Mouse (Mus musculus): ENCODE measurements around the gene 4933417A18Rik.
"Not testable (repeated sequence)": the region's sequence is repeated elsewhere in the genome, so short reads cannot be mapped to it uniquely, and the experiment has no call there.

The 4933417A18Rik gene

DNA sequence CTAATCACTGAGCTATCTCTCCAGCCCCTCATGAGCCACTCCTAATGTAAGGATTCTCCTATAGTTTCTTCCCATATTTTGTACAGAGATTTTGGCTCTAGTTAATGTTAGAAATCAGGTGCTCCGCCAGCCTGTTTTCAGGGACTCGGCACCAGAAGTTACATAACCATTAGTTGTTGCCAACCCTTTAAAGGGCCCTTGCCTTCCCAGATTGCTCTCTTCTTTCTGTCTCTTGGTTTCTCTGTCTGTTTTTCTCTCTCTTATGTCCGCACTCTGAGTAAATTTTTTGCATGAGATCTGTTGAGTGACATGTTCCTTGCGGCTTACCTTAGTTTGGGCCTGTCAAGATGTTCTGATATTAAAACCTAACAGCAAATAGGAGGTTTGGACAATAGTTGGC, 51.9 kb downstream of the 4933417A18Rik start:
- DNase-seq, result no peak

DNA sequence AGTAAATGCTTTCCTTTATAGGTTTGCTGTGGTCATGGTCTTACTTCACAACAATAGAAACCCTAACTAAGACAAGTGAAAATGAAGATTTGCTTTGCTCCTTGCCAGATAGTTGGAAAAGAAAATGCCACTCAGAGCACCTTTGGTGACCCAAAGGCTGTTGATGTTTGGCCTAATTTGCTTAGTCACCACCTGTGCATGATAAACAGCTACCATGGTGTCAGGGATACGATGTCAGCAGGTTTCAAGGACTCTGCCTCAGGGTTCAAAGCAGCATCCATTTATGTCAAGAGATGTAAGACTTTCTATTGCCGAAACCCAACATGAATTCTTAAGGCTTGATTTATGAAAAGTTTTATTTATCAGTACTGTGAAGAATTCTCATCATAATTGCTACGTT, 53.2 kb downstream of the 4933417A18Rik start:
- no peak for DNase-seq

DNA sequence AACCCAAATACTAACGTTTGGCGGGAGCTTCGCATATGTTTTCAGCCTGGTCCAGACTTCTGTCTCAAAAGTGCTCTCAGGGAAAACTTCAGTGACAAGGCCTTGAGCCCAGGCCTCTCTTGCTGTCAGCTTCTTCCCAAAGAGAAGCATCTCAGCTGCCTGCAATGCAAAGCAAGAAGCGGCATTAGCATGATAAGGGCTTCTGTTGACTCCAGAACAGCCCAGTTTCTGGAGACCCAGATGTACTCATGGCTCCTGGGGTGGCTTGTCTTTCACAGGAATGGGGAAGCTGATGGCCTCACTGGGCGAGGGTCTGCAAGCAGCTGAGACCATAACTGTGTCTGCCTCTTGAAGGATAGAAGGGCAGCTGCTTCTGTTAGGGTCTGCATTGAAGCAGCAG, 54.4 kb downstream of the 4933417A18Rik start:
- not testable (repeated sequence) for DNase-seq

DNA sequence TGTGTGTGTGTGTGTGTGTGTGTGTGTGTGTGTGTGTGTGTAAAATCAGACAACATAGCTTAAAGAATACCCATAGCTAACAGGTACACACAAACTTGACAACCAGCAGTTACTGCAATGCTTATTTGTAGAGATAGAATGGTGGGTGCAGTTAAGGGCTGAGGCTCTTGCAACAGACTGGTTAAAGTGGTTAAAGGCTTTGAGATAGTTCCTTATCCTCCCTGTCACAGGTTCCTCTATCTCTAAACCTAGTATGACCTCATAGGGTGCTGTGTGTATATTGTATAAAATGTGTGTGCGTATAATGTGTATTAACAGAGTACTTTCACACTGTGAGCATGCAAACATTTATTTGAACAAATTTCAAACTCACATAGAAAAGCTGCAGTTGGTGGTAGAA, 59.3 kb downstream of the 4933417A18Rik start:
- not testable (repeated sequence) for DNase-seq

DNA sequence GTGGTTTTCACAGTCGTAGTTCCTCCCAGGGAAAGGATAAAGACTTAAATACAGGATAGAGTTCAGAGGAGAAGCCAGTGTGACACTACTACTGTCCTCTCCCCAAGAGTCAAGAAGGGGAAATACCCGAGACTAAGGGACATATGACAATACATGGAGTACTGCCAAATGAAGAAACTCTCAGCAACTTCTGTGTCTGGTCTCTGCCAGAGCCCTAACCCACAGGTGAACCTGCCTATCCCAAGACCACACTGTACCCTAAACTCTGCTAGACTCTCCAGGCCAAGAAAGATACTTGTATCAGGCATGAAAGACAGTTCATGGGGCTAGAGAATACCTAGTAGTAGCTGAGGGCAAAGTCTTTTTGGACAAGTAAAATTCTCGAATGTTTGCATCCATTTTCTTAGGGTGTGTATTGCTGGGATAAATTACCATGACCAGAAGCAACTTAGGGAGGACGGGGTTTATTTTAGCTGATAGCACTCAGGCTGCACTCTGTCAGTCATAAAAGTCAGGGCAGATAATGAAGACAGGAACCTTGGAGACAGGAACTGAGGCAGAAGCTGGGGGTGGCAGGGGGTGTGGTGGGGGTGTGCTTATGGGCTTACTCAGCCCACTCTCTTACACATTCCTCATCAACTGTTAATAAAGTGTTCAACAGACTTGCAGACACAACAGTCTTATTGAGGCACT, 67.5 kb downstream of the 4933417A18Rik start:
- no peak for DNase-seq

DNA sequence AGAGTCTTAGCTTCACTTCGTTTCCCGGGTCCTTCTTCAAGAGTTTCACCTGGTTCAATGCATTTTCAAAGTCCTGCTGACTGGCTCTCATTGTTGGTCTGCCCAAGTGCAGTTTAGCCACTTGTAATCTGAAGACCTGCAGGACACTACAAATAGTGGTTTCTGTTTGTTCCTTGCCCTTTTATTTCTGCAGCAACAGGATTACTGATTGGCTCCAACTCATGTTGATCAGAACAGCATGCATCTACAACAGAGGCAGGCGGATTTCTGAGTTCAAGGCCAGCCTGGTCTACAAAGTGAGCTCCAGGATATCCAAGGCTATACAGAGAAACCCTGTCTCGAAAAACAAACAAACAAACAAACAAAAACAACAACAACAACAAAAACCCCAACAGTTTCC, 68.9 kb downstream of the 4933417A18Rik start:
- DNase-seq, result no peak

DNA sequence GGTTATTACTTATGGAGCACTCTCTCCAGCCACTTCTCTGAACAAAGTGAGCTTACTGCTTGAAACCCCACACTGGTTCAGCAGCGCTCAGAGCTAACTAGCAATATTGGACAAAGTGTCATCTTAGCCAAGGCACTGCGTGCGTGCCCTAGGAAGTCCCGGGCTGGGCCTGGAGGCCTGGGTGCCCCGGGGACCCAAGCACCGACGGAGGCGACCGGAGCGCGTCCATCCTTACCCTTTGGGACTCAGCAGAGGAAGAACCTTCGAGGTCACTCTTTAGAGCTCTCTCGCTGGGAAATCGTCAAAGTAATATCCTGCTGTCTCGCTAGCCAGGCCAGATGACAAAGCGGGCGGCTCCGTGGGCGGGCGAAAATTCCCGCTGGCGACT, 69.4 kb downstream of the 4933417A18Rik start:
- DNase-seq, result no peak

DNA sequence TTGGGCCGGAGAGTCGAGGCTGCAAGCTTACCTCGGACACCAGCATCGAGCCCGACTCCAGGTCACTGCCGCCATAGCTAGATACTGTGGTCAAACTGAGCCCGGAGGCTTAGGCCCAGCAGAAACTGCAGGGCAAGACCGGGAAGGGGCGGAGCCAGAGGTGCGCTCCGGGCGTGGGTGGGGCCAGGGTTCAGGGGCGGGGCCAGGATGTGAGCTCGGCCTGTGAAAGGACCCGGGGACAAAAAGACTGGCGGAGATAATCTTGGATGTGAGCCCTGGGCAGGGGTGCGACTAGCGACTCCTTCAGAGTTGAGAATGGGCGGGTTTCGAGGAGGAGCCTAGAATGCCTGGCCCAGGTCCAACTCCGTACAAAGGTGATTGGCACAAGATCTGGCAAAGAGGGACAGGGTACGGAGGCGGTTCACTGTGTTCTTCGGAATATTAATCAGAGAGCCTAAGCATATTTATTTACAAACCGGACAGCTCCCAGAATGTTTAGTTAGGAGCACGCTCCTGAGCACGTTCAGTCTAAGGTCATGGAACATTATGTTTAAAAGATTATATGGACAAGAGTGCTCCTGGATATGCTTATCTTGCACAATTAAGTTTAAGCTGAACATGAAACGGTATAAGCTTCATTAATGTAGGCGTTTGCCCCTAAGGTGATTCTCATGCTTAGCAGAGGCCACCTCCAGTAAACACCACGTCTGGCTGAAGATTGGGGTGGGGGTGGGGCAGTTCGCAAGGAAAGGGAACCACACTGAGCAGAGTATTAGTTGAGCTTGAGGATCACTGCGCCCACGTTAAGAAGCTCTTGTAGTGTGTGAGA, 70.0 kb downstream of the 4933417A18Rik start:
- DNase-seq, result peak; percentile 92 to 95

DNA sequence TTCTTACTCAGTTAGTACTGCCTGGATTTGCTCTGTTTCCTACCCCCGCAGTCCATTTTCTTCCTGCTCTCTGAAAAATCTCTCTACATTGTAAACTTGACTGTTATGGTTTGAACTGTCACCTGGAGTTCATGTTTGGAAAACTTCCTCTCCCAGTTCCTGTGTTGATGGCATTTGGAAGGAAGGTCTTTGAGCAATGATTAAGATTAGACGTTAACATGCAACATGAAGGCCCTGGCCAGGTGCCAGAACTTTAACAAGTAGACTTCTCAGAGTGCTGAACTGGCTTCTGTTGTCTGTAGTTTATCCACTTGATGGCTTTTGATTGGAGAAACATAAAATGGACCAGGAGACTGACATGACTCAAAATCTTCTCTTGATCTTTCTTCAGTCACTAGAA, 71.7 kb downstream of the 4933417A18Rik start:
- peak in 1 of 2 experiments; percentile 17 for DNase-seq

Data from cerebellum, postnatal 25 days (tissue).